Mouse (Mus musculus): Measurements from ENCODE around the gene Coq8b.

Coq8b gene

GRCm38 (mm10) chr7:27274916-27275315, 42.1 kb downstream of the Coq8b start:
- DNase-seq, result no peak

GRCm38 (mm10) chr7:27276021-27276420, 43.2 kb downstream of the Coq8b start:
- no peak for DNase-seq

- DNase-seq, result no peak
These were observed 44.4 kb downstream of the Coq8b start for GRCm38 (mm10) chr7:27277191-27277590.

GRCm38 (mm10) chr7:27281717-27282116, 48.9 kb downstream of the Coq8b start:
- DNase-seq, result no peak

- DNase-seq, result no peak
These were observed 49.4 kb downstream of the Coq8b start for GRCm38 (mm10) chr7:27282225-27282624.

- peak; percentile 41 for DNase-seq
These were observed 52.3 kb downstream of the Coq8b start for GRCm38 (mm10) chr7:27284865-27285697.

GRCm38 (mm10) chr7:27285698-27286066, 52.9 kb downstream of the Coq8b start:
- DNase-seq, result peak; percentile 81

GRCm38 (mm10) chr7:27288732-27289131, 55.9 kb downstream of the Coq8b start:
- no peak for DNase-seq

- DNase-seq, result no peak
These were observed 57.7 kb downstream of the Coq8b start for GRCm38 (mm10) chr7:27290555-27290954.

- DNase-seq, result peak; percentile 56
These were observed 59.1 kb downstream of the Coq8b start for GRCm38 (mm10) chr7:27291795-27292466.

- peak; percentile 44 for DNase-seq
These were observed 63.1 kb downstream of the Coq8b start for GRCm38 (mm10) chr7:27295956-27296355.

- DNase-seq, result no peak
These were observed 63.7 kb downstream of the Coq8b start for GRCm38 (mm10) chr7:27296518-27296917.

- no peak for DNase-seq
These were observed 65.3 kb downstream of the Coq8b start for GRCm38 (mm10) chr7:27298033-27298610.

GRCm38 (mm10) chr7:27298816-27299215, 66.0 kb downstream of the Coq8b start:
- DNase-seq, result no peak

GRCm38 (mm10) chr7:27300351-27300750, 67.5 kb downstream of the Coq8b start:
- no peak for DNase-seq

- DNase-seq, result no peak
These were observed 68.0 kb downstream of the Coq8b start for GRCm38 (mm10) chr7:27300801-27301200.

- peak; percentile 85 for DNase-seq
These were observed 69.3 kb downstream of the Coq8b start for GRCm38 (mm10) chr7:27302172-27302571.

GRCm38 (mm10) chr7:27305091-27305730, 72.4 kb downstream of the Coq8b start:
- no peak for DNase-seq

GRCm38 (mm10) chr7:27306161-27307160, 73.6 kb downstream of the Coq8b start:
- peak; percentile 30 for DNase-seq

GRCm38 (mm10) chr7:27307551-27307950, 74.7 kb downstream of the Coq8b start:
- no peak for DNase-seq
